Mouse (Mus musculus): ENCODE data around the gene Tceanc.
A peak's percentile ranks its signal among the peaks of the same experiment; 100 is the strongest.

Tceanc gene

GRCm38 (mm10) chrX:166495052-166495451, 23.3 kb downstream of the Tceanc start:
- no peak for DNase-seq (ENCODE audit: low read depth, low spot score)

GRCm38 (mm10) chrX:166479365-166479983, 38.9 kb downstream of the Tceanc start, which contains the start of gene Rab9:
Rab9 (minus strand) TSS chrX:166479867.
- peak; percentile 95 for DNase-seq (ENCODE audit: low read depth, low spot score)

- DNase-seq (ENCODE audit: low read depth, low spot score) = peak; percentile 12
Measured at GRCm38 (mm10) chrX:166478631-166479364, 39.6 kb downstream of the Tceanc start.

GRCm38 (mm10) chrX:166477393-166477792, 41.0 kb downstream of the Tceanc start:
- DNase-seq (ENCODE audit: low read depth, low spot score) = no peak

GRCm38 (mm10) chrX:166472612-166473011, 45.8 kb downstream of the Tceanc start:
- DNase-seq (ENCODE audit: low read depth, low spot score) = no peak

GRCm38 (mm10) chrX:166468321-166468720, 50.0 kb downstream of the Tceanc start:
- DNase-seq (ENCODE audit: low read depth, low spot score) = no peak

GRCm38 (mm10) chrX:166455525-166455924, 62.8 kb downstream of the Tceanc start:
- DNase-seq (ENCODE audit: low read depth, low spot score) = no peak

- no peak for DNase-seq (ENCODE audit: low read depth, low spot score)
Measured at GRCm38 (mm10) chrX:166454331-166454730, 64.0 kb downstream of the Tceanc start.

- DNase-seq (ENCODE audit: low read depth, low spot score) = no peak
Measured at GRCm38 (mm10) chrX:166453532-166453931, 64.8 kb downstream of the Tceanc start.

Data from ES-CJ7 (cell line).